Mouse (Mus musculus) hematopoietic stem cell, adult 5-6 weeks (primary cell): ENCODE measurements around the gene Myo1f. TPM values are rescaled to one million over a fixed set of nuclear protein-coding genes. Genes with fewer than 3 reads are reported as not detected.

Source experiments
- ATAC-seq, 2 experiments: fragments of 125-278 bp in 1 of 2; replicated peaks in 1 of 2; 2 replicates each; pipeline ENCODE4 v1.8.0; 2016 to 2017; ENCODE audit warnings: inconsistent platforms in 2 of 2, mild to moderate bottlenecking in 2 of 2, moderate number of reproducible peaks in 2 of 2, low read depth in 1 of 2, moderate TSS enrichment in 1 of 2; ENCODE audit not compliant: low FRiP score in 2 of 2, poor library complexity in 2 of 2, severe bottlenecking in 2 of 2, insufficient read depth in 1 of 2, low TSS enrichment in 1 of 2
- total RNA-seq: library from RNA; stranded (forward); fragments of 172-1452, 232-1000 nt; gene quantifications from 2 replicates; pipeline ENCODE4 v1.2.3, GENCODE M21; 2017

Myo1f gene
- total RNA-seq = 54.8 and 76.2 TPM in 2 replicates

DNA sequence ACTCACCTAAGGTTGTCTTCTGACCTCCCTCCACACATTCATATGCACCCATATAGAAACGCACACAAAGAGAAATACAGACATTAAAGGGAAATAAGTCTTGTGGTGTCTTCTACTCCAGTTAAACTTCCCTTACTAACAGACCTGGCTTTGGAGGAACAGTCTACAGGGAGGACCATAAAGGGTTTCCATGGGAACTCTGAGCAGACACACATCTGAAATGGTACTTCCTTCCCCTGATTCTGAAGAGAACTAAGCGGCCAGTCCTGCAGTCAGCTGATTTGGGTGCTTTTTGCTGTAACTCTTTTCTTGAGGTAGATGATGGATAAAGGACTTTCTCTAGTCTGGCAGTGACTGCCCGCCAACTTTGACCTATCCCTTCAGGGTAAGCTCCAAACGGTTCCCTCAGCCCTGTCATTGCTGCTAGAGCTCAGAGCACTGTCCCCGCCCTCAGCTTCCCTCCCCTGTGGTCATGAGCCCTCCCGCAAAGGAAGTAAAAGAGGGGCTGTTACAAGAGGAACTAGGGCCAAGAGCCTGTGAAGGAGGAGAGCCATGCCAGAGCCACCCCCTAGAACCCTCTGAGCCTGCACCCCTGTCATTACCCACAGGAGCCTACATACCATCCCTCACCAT is at the start of gene Myo1f:
Gene Myo1f (plus strand): TSS at position 485 of the 633 bp plus-strand sequence.
- peak; percentile 94 to 95 for ATAC-seq

DNA sequence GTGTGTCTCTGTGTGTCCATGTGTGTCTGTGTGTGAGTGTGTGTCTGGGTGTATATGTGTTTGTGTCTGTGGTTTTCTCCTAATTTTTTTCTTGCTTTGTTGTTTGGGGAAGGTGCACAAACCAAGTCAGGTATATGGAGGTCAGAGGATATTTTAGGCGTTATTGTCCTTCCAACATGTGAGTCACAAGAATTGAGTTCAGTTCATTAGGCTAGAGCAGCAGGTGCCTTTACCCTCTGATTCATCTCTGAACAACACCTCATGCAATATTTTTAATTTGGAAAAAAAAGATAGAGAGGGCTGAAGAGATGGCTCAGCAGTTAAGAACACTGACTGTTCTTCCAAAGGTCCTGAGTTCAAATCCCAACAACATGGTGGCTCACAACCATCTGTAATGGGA is 47.1 kb upstream of the Myo1f start:
- ATAC-seq = no peak

- no peak for ATAC-seq
Measured at GRCm38 (mm10) chr17:33510172-33510571, 45.3 kb upstream of the Myo1f start.

- ATAC-seq = no peak
Measured at GRCm38 (mm10) chr17:33512441-33513415, 42.8 kb upstream of the Myo1f start.

DNA sequence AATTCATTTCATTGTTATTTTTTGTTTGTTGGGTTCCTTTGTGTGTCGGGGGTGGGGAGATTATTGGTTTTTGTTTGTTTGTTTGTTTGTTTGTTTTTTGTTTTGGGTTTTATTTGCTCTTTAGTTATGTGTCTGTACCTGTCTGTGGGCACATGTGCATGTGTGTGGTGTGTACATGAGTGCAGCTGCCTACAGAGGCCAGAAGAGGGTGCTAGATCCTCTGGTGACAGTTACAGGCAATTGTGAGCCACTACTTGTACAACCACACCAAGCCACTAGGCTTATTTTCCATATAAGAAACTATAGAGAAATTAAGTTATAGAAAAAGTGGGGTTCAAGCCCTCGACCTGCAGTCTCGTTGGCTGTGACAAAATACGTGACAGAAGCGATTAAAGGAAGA is 41.6 kb upstream of the Myo1f start:
- no peak for ATAC-seq

DNA sequence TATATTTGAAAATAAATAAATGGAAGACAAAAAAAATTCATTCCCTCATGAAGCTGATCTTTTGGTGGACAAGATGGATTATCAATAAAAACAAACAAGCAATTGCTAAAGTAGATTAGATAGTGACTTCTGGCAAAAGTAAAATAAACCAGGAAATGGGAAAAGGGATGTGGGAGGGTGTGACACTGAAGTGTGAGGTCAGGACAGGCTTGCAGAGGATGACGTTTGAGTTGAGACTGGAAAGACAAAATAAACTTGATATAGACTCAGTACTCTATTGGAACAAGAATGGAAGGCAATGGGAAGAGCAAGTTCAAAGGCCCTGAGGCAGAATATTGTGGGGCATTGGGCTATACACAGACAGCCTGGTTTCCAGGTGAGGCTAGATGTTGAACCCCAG is 35.1 kb upstream of the Myo1f start:
- no peak for ATAC-seq

- no peak for ATAC-seq
Measured at GRCm38 (mm10) chr17:33523431-33523917, 32.0 kb upstream of the Myo1f start.

DNA sequence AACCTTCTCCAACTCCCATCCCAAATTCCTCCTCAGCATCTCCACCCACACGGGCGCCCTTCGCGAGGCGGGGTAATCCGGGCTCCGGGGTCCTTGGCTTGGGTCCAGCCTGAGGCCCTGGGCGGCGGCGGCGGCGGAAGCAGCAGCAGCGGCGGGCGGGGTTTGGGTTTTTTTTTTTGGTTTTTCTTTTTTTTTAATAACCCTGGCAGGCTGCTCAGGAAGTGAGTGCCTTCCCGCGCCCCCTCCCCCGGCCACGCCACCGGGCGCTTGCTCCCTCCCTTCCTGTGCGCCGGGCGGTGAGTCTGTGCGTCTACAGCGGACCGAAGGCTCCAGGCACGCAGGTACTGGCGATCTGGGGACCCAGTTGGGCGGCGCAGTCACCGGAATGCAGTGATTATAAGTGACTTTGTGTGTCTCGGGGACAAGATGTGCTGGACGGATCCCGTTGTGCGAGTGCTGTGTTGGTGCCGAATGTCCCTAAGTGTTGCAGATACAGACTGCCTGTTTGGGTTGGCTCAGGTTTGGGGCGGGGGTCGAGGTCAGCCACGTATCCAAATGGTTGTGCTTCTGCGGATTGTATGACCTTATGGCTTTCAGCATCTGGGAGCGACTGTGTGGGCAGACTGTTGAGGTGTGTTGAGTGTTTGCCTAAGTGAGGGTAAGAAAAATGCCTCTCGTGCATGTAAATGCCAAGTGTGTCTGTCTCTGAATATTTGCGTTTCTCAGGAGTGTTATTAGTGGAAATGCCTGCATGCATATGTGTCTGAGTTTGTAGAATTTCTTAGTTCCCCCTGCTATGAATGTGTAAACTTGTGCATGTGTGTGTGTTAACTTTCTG is 31.4 kb upstream of the Myo1f start, which contains the start of gene Adamts10:
Gene Adamts10 (plus strand): TSS at position 287 of the 838 bp plus-strand sequence.
- ATAC-seq = peak; percentile 90 to 91

- ATAC-seq = peak; percentile 15 to 33; a peak in 3 of 4 replicates
Measured at GRCm38 (mm10) chr17:33524806-33525373, 30.6 kb upstream of the Myo1f start.

GRCm38 (mm10) chr17:33526506-33526905 is 29.0 kb upstream of the Myo1f start:
- no peak for ATAC-seq

DNA sequence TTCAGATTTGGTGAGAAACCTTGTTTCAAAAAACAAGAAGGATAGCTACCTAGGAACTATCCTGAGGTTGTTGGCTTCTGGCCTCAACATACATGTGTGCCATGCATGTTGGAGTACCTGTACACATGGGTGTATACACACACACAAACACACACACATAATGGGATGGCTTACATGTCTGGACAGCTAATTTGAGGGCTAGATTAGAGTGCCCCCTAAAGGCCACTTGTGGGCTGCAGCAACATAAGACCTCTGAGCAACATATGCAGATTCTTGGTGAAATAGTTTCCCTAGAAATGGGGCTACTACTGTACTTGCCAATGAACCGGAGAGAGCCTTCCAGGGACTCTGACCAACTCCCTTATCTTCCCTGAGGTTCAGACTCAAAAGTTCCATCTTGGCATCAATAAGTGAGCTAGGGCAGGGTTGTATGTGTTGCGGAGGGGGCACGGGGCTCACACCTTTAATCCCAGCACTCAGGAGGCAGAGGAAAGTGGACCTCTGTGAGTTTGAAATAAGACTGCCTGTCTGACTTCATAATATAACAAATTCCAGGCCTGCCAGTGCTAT is 16.3 kb upstream of the Myo1f start:
- peak in 1 of 2 experiments; percentile 39; a peak in 1 of 4 replicates for ATAC-seq

DNA sequence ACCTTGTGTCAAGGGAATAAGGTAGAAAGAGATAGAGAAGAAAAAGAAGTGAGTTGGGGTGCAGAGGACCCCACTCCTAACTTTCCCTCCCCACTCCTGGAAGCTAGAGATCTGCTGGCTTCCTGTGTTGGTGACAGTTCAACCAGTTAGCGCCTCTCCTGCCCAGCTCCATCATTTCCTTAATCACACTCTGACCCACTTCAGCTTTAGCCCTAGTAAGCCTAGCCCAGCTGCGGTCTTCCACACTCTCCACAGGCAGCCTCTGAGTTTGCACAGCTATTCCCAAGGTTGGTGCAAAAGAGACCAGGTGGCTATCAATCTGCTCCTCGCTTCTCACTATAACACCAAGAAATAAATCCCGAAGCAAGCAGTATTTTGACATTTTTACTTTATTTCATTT is 15.6 kb upstream of the Myo1f start:
- ATAC-seq = no peak

DNA sequence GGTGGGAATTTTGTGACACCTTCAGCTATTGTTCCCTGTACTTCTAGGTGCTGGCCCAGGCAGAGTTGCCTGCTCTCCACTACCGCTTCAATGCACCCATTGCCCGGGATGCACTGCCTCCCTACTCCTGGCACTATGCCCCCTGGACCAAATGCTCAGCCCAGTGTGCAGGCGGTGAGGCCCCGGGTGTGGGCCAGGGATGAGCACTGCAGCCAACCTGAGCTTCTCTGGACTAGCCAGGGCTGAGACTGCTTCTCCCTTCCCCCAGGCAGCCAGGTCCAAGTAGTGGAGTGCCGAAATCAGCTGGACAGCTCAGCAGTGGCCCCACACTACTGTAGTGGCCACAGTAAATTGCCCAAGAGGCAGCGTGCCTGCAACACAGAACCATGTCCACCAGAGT is 6.3 kb upstream of the Myo1f start:
- ATAC-seq = no peak

GRCm38 (mm10) chr17:33550388-33550787 is 5.1 kb upstream of the Myo1f start:
- no peak for ATAC-seq

DNA sequence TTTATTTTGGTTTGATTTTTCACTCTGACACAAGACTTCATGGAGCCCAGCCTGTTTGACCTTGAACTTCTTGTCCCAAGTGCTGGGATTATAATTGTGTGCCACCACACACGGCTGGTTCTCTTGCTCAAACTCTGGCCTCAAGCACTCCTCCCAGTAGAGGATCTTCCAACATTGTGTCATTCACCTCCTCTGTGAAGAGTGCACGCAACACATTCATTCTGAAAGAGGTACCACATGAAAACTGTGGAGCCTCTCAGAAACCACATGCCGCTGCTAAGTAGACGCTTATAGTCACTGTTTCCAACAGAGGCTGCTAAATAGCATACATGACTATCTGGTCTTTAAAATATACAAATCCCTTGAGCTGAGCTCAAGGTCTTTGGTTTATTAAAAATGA is 3.4 kb upstream of the Myo1f start:
- ATAC-seq = no peak

- ATAC-seq = no peak
Measured at GRCm38 (mm10) chr17:33552964-33553363, 2.5 kb upstream of the Myo1f start.

DNA sequence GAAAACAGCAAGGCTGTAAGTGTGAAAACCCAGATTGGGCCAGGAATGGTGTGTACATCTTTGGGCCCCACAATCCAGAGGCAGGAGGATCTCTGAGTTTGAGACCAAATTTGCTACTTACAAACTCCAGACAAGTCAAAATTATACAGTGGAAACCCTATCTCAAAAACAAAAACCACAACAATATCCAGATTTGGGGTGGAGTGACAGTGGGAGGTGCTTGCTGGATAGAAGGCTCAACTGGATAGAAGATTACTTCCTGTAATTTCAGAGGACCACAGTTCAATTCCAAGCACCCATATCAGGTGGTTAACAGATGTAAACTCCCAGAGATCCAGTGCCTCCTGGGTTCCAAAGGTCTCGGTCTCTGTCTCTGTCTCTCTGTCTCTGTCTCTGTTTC is 971 bp upstream of the Myo1f start:
- ATAC-seq = no peak
